Mouse (Mus musculus) kidney, postnatal 4 days (tissue): ENCODE measurements around the gene Syf2.
A peak's percentile ranks its signal among the peaks of the same experiment; 100 is the strongest.

ENCODE experiments used
- DNase-seq, 2 experiments: peaks; one replicate each; pipeline ENCODE4 v3.0.0; 2021; ENCODE audit warnings: mixed read lengths in 2 of 2

The Syf2 gene

GRCm38 (mm10) chr4:134924019-134924741 is 6.5 kb upstream of the Syf2 start:
- peak; percentile 52 to 72 for DNase-seq

GRCm38 (mm10) chr4:134925206-134925605 is 5.5 kb upstream of the Syf2 start:
- DNase-seq: no peak

- DNase-seq: no peak
Observed at GRCm38 (mm10) chr4:134927815-134928463, 2.8 kb upstream of the Syf2 start.

GRCm38 (mm10) chr4:134928464-134928836 is 2.2 kb upstream of the Syf2 start:
- DNase-seq: no peak

GRCm38 (mm10) chr4:134929536-134929935 is 1.2 kb upstream of the Syf2 start:
- no peak for DNase-seq

GRCm38 (mm10) chr4:134930190-134930589 is 508 bp upstream of the Syf2 start:
- DNase-seq: no peak

GRCm38 (mm10) chr4:134937240-134938176 is 6.8 kb downstream of the Syf2 start:
- DNase-seq: peak; percentile 66 to 75

- no peak for DNase-seq
Observed at GRCm38 (mm10) chr4:134939900-134940299, 9.2 kb downstream of the Syf2 start.

GRCm38 (mm10) chr4:134943758-134944538 is 13.2 kb downstream of the Syf2 start:
- DNase-seq: no peak

GRCm38 (mm10) chr4:134946024-134946744 is 15.5 kb downstream of the Syf2 start:
- peak; percentile 82 to 84 for DNase-seq

GRCm38 (mm10) chr4:134950518-134951091 is 19.9 kb downstream of the Syf2 start:
- peak; percentile 74 to 82 for DNase-seq

GRCm38 (mm10) chr4:134954461-134954860 is 23.8 kb downstream of the Syf2 start:
- DNase-seq: peak; percentile 33 to 56

- DNase-seq: no peak
Observed at GRCm38 (mm10) chr4:134955196-134955595, 24.5 kb downstream of the Syf2 start.

- no peak for DNase-seq
Observed at GRCm38 (mm10) chr4:134955845-134956244, 25.1 kb downstream of the Syf2 start.

GRCm38 (mm10) chr4:134956328-134956727 is 25.6 kb downstream of the Syf2 start:
- peak; percentile 83 to 85 for DNase-seq

- peak; percentile 70 to 79 for DNase-seq
Observed at GRCm38 (mm10) chr4:134963021-134963776, 32.5 kb downstream of the Syf2 start.

GRCm38 (mm10) chr4:134967887-134968604 is 37.3 kb downstream of the Syf2 start:
- DNase-seq: peak; percentile 68 to 82

- DNase-seq: peak in 1 of 2 experiments; percentile 27
Observed at GRCm38 (mm10) chr4:134968605-134968976, 37.9 kb downstream of the Syf2 start.

GRCm38 (mm10) chr4:134975261-134975928 is 44.7 kb downstream of the Syf2 start:
- DNase-seq: peak; percentile 57 to 64
